Mouse (Mus musculus) adrenal gland, postnatal 4 days (tissue): ENCODE measurements at regions not wholly inside any gene's neighbourhood (a gene's known extent, or its start where the extent isn't known, plus 50 kb on each side); places are given as distances from the start of the nearest gene placed in this dataset.

Experiments used
- DNase-seq, 2 experiments: peaks; one replicate each; pipeline ENCODE4 v3.0.0; 2021 to 2022; ENCODE audit warnings: low spot score in 2 of 2, mixed read lengths in 2 of 2

DNA sequence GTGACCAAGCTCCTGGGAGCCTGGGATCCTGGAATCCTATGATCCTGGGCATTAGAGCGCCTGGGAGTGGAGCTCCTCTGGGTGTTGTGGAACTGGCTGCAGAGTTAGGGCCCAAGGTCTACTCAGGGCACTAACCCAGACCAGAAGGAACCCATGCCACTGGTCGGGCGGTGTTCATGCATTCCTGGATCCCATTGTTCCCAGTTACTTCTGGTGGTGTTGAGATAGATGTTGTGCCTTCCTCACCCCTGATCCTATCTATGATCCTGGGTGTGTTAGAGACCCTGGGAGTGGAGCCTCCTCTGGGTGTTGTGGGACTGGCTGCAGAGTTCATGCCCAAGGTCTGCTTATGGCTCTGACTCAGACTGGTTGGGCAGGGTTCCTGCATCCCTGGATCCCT, 169.9 kb downstream of the B3gnt2 start:
- DNase-seq, result no peak

DNA sequence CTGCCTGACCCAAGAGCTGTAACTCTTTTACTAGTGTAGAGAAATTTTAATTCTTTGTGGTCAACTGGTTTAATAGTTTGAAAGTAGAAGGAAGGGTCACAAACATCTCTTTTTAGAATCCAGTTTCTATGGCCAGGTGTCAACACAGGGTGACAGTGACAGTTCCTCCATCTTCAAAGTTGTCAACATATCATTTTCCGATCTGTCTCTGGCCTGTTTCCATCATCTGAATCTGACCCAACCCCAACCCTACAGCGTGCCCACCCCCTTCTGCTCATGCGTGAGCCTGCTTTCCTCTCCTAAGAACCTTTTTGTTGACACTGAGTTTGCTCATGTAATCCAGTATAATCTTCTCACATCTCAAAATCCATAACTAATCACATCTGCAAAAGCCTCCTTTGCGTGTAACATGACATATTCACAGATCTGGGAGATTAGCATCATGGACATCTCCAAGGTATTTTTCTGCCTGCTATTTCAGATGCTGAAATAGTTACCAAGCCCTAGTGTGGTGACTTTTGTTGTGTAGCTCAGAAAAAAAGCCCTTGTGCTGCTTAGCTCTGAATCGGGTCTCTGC, 168.4 kb downstream of the B3gnt2 start:
- DNase-seq, result no peak

DNA sequence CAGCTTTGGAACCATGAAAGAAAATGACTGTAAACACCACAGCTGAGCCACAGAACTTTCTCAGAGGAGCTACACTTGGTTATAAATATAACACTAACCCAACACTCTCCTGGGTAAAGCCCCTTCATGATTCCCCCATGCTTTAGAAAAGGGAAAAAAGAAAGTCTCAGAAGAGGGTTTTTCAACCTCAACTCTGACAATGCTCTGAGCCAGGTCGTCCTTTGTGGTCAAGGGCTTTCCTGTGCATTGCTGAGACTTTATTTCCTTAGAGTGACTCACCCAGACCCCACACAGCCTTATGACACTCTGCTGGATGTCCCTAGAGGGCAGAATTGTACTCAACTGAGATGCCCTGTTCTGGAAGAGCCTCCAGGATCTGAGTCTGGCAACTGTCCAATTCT, 167.8 kb downstream of the B3gnt2 start:
- no peak for DNase-seq

DNA sequence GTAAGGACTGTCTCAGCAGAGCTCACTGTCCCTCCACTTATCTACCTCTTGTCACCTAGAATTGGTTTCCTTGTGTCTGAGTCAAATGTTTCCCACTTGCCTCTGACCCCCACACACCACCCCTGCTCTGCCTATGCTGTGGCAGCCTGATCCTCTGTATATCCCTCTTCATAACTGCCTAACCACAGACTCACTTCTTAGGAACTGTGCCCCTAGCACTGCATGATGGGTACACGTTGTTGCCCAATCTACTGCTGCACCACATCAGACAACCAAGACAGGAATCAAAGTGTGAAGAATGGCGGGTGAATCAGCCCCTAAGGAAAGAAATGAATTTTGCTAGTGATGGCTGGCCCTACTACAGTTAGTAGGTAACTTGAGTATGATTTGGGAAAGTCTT, 167.4 kb downstream of the B3gnt2 start:
- no peak for DNase-seq

DNA sequence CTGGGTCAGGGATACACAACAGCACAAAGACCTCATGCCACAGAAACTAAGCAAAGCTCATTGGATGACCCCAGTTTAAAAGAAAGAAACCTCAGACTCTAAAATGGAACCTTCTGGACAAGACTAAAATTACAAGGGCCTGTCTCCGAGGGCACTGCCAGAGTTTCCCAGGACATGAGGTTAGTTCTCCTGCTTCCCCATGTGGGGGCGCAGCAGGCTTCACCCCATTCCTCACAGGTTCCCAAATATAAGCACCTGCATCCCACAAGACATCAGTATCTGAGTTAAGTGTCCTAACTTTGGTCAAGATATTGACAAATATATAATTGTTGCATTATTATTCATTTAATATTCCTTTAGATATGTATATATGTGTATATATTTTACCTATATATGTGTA, 166.8 kb downstream of the B3gnt2 start:
- DNase-seq, result no peak

DNA sequence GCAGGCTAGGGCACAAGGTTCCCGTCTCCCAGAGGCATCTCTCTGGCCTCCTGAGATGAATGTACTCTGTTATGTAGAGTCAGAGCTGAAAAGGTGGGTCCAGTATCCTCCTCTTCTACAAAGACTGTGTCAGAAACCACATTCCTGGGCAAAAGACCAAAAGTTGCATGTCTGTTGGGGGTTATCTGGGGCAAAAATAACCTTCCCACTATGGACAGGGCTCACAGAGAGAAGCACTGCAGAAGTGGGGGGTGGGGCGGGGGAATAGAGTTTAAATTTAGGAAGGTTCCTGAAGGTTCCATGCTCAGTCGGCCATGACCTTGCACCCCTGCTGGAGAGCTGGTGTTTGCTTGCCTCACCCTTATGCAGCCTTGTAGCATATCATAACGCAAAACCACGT, 165.9 kb downstream of the B3gnt2 start:
- no peak for DNase-seq

DNA sequence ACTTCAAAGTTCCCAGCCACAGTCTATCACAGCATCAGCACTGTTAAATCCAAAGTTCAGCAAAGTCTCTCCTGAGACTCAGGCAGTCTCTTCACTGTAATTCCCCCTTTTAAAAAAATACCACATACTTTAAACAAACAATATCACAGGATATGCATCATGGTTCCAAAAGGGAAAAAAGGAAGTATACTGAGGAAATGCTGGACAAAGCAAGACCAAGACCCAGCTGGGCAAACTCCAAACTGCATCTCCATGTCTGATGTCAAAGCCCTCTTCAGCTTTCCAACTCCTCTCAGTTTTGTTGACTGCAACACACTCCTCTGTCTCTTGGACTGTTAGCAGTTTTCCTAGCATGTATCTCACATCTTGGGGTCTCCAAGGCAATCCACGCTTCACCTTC, 165.5 kb downstream of the B3gnt2 start:
- no peak for DNase-seq

DNA sequence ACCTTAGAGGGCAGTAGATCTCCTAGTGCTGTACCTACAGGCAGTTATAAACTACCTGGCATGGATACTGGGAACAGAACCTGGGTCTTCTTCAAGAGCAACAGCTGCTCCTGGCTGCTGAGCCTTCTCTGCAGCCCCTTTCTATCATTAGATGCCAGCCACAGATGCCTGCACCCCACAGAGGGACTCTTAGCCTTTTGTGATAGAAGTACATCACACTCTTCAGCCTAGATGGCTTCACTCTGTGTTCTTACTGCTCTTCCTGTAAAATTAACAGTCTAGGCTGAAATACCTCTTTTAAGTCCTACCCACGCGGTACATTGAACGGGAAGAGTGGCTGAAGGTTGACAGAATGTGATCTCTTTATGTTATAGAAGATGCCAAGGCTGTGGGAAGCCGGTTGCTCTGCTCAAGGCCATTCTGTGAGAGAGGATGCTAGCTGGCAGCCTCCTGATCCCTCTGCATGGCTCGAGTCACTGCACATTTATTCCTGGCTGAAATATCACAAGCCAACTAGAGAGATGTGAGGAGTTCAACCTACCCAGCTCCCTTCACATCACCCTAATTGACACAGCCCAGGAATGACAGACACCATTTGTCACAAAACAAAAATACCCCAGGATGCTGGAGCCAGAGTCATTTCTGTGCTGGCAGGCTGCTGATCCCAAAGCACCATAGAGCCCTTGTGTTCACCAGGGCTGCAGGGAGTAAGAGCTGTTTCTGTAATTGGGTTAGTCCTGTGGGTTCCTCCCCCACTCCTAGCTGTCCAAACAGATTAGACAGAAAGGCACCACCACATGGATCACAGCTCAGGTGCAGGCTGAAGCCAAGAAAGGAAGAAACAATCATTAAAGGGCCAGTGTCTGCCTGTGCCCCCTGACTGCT, 162.5 kb downstream of the B3gnt2 start:
- no peak for DNase-seq

DNA sequence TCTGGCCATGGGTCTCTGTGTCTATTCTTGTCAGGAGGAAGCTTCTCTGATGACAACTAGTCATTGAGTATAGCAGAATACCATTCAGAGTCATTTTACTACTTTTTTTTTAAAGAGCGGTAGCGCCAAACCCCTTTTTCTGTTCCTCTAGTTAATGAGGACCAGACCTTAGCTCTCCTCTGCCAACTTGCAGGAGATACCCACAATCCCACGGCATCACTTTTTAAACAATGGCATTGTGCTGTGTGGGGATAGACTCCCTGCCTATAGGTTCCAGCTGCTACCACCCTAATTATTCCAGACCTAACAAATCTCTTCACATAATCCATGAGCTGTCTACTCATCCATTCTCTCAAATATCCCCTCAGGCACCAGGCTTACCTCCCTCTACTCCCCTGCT, 154.7 kb downstream of the B3gnt2 start:
- DNase-seq, result no peak
